Mouse (Mus musculus) embryonic facial prominence, embryonic 15.5 days (tissue): Measurements from ENCODE around the gene S100a2. TPM values are rescaled to one million over a fixed set of nuclear protein-coding genes. Genes with fewer than 3 reads are reported as not detected.

ENCODE experiments used
- ATAC-seq: fragments of 200-750 bp; cut with Nextera tagmentation; 2 replicates; pipeline ENCODE4 v1.8.0; 2017; ENCODE audit warnings: low read depth, moderate TSS enrichment; ENCODE audit not compliant: insufficient number of reproducible peaks, low FRiP score, low TSS enrichment
- H3K27ac ChIP-seq: fragments of 300-500 bp; sonication (generic); replicated peaks from 2 replicates; pipeline ENCODE4 v1.5.1; 2015; ENCODE audit warnings: mild to moderate bottlenecking, inconsistent platforms
- H3K27me3 ChIP-seq: fragments of 300-500 bp; sonication (generic); 2 replicates; pipeline ENCODE4 v1.6.1; 2015; ENCODE audit warnings: inconsistent platforms
- H3K36me3 ChIP-seq: fragments of 300-500 bp; sonication (generic); 2 replicates; pipeline ENCODE4 v1.6.1; 2015; ENCODE audit warnings: mild to moderate bottlenecking, inconsistent platforms
- H3K4me1 ChIP-seq: fragments of 300-500 bp; sonication (generic); 2 replicates; pipeline ENCODE4 v1.6.1; 2015; ENCODE audit warnings: inconsistent platforms
- H3K4me2 ChIP-seq: fragments of 300-500 bp; sonication (generic); replicated peaks from 2 replicates; pipeline ENCODE4 v1.6.1; 2015; ENCODE audit warnings: mild to moderate bottlenecking, inconsistent platforms
- H3K4me3 ChIP-seq: fragments of 300-500 bp; sonication (generic); replicated peaks from 2 replicates; pipeline ENCODE4 v1.5.1; 2015; ENCODE audit warnings: mild to moderate bottlenecking, inconsistent platforms
- H3K9ac ChIP-seq: fragments of 300-500 bp; sonication (generic); 2 replicates; pipeline ENCODE4 v1.6.1; 2015; ENCODE audit warnings: inconsistent platforms
- H3K9me3 ChIP-seq: fragments of 300-500 bp; sonication (generic); replicated peaks from 2 replicates; pipeline ENCODE4 v1.6.1; 2016; ENCODE audit warnings: inconsistent platforms
- WGBS: fragments of 180-500 bp; shearing (Covaris S2); methylation state at CpG from one replicate; pipeline ENCODE4 v1.1.7; 2015; 5-methylcytosine and 5-hydroxymethylcytosine counted together
- polyA plus RNA-seq: library from polyadenylated mRNA; unstranded; fragments of >200 nt; fragmentation: Nextera tagmentation; extraction: Ambion mirVana; gene quantifications from 2 replicates; pipeline ENCODE4 v1.2.1, GENCODE M21; 2015

The S100a2 gene
- polyA plus RNA-seq, 1 experiment from 2014 or later = not detected

DNA sequence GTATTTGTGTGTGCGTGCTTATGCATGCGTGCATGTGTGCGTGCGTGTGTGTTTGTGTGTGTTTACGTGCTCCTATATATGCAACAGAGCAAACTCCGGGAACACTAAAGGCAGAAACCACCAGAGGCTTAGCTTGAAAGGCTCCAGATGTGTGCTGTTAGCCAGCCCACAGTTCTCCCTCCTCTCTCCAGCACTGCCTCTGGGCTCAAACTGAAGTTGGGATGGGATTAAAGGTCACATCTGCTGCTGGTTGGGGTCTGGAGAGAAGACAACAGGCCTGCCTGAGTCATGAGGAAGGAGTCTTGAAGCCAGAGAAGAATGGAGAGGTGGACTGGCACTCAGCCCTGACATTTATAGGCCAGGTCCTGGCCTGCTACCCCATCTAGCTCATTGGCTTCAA is 16.1 kb downstream of the S100a2 start:
- H3K27me3 ChIP-seq = no peaks in the 10 kb centered on the region
- no peaks in the 10 kb centered on the region for H3K9me3 ChIP-seq
- no peak overlapping the region for H3K4me2 ChIP-seq
- H3K4me3 ChIP-seq = no peak overlapping the region
- ATAC-seq = peak; percentile 63
- no peak overlapping the region for H3K9ac ChIP-seq
- peaks cover 58% of the 10 kb centered on the region for H3K4me1 ChIP-seq
- no peaks in the 10 kb centered on the region for H3K36me3 ChIP-seq
- peak overlapping the region; percentile 92 for H3K27ac ChIP-seq
- 50% methylated on average over 6 of the region's 6 CpGs for WGBS

DNA sequence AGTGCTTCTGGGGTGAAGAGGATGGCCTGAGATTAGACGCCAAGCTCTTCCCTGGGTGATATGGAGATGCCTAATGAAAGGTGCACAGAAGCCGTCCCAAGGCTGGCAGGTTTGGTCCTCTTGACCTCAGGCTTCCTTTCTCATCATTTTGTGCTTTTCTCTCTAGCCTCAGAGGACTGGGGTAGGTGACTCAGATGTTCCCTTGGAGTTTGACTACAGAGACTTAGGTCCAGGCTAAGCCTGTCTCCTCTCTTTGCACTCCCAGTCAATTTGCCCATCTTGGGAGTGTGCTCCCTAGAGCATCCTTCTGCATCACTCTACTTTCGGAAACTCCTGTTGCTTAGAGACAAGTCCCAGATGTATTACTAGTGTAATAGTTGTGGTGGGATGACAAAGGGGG is 17.3 kb downstream of the S100a2 start:
- H3K4me2 ChIP-seq = no peak overlapping the region
- H3K27me3 ChIP-seq = no peaks in the 10 kb centered on the region
- peaks cover 51% of the 10 kb centered on the region for H3K4me1 ChIP-seq
- no peaks in the 10 kb centered on the region for H3K9me3 ChIP-seq
- H3K27ac ChIP-seq = peak overlapping the region; percentile 30; the same call in 1 of the 2 replicates
- no peak overlapping the region for H3K4me3 ChIP-seq
- no peaks in the 10 kb centered on the region for H3K36me3 ChIP-seq
- ATAC-seq = no peak
- 89% methylated on average over 3 of the region's 3 CpGs for WGBS
- no peak overlapping the region for H3K9ac ChIP-seq

GRCm38 (mm10) chr3:90608223-90608622 is 18.2 kb downstream of the S100a2 start, which contains the start of gene S100a5:
TSS of gene S100a5 (plus strand) at chr3:90608523.
- Histone ChIP-seq H3K4me1 (peaks cover 50% of the 10 kb centered on the region), H3K4me2 (no peak within 1 kb of the TSS), H3K4me3 (no peak within 1 kb of the TSS), H3K9me3 (no peaks in the 10 kb centered on the region), H3K9ac (no peak within 1 kb of the TSS), H3K27me3 (no peaks in the 10 kb centered on the region), H3K36me3 (no peaks in the 10 kb centered on the region), H3K27ac (peak within 1 kb of the TSS; percentile 30; the same call in 1 of the 2 replicates)
- WGBS = 62% methylated on average over 3 of the region's 3 CpGs
- ATAC-seq = no peak

GRCm38 (mm10) chr3:90609102-90609501 is 19.1 kb downstream of the S100a2 start:
- Histone ChIP-seq H3K9ac (no peak overlapping the region), H3K27me3 (no peaks in the 10 kb centered on the region)
- ATAC-seq = no peak

GRCm38 (mm10) chr3:90611494-90611893 is 21.4 kb downstream of the S100a2 start:
- 87% methylated on average over 3 of the region's 3 CpGs for WGBS
- Histone ChIP-seq H3K27ac (no peak overlapping the region), H3K9ac (no peak overlapping the region), H3K4me1 (peaks cover 40% of the 10 kb centered on the region), H3K27me3 (no peaks in the 10 kb centered on the region), H3K9me3 (no peaks in the 10 kb centered on the region), H3K36me3 (no peaks in the 10 kb centered on the region), H3K4me2 (no peak overlapping the region), H3K4me3 (no peak overlapping the region)
- no peak for ATAC-seq

More at GRCm38 (mm10) chr3:90609102-90609501, 19.1 kb downstream of the S100a2 start:
- H3K9me3 ChIP-seq = no peaks in the 10 kb centered on the region
- H3K4me3 ChIP-seq = no peak overlapping the region
- H3K27ac ChIP-seq = no peak overlapping the region
- H3K4me2 ChIP-seq = no peak overlapping the region
- peaks cover 49% of the 10 kb centered on the region for H3K4me1 ChIP-seq
- H3K36me3 ChIP-seq = no peaks in the 10 kb centered on the region

- no peak overlapping the region for H3K9ac ChIP-seq
- no peaks in the 10 kb centered on the region for H3K27me3 ChIP-seq
- H3K27ac ChIP-seq = 0 out of 2 replicates have a peak overlapping the region, but pooled peaks have one; percentile 44
- no peak overlapping the region for H3K4me2 ChIP-seq
- H3K4me3 ChIP-seq = no peak overlapping the region
- peaks cover 40% of the 10 kb centered on the region for H3K4me1 ChIP-seq
- ATAC-seq = no peak
- WGBS = 59% methylated on average over 4 of the region's 4 CpGs
- H3K36me3 ChIP-seq = no peaks in the 10 kb centered on the region
- no peaks in the 10 kb centered on the region for H3K9me3 ChIP-seq
Observed at GRCm38 (mm10) chr3:90612061-90612460, 22.0 kb downstream of the S100a2 start.

DNA sequence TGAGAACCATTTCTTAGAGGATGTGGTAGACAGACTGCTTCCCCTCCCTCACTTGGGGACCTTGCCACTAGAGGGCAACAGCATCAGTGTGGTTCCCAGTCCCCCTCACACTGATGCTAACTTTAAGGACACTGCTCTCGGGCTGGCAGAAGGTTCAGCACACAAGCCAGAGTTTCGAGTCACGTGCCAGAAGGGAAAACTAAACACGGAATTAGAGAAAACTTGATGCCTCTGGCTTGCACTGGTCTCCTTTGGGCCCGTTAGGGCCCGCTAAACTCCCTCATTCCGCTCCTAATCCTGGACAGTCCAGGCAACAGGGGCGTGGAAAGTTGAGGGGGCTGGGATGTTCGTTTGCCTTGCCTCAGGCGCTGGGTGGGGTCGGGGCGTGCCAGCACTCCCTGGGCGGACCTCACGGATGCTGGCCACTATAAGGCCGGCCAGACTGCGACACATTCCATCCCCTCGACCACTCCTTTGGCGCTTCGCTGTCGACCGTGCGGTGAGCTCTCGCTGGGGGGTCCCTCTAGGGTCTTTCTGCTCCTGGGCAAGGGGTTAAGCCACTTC is 22.8 kb downstream of the S100a2 start, which contains the start of gene S100a6:
TSS of gene S100a6 (plus strand) at position 155 of the 564 bp plus-strand sequence.
- Histone ChIP-seq H3K4me2 (peak within 1 kb of the TSS; percentile 74), H3K9me3 (no peaks in the 10 kb centered on the region), H3K27ac (peak within 1 kb of the TSS; percentile 44; the same call in 1 of the 2 replicates), H3K4me1 (peaks cover 35% of the 10 kb centered on the region), H3K4me3 (peak within 1 kb of the TSS; percentile 44), H3K27me3 (no peaks in the 10 kb centered on the region), H3K9ac (no peak within 1 kb of the TSS), H3K36me3 (no peaks in the 10 kb centered on the region)
- WGBS = 1% methylated on average over 23 of the region's 23 CpGs
- peak; percentile 76 for ATAC-seq

- peak overlapping the region; percentile 44 for H3K4me3 ChIP-seq
- no peak for ATAC-seq
- 47% methylated on average over 7 of the region's 7 CpGs for WGBS
- H3K27me3 ChIP-seq = no peaks in the 10 kb centered on the region
- peak overlapping the region; percentile 44; the same call in 1 of the 2 replicates for H3K27ac ChIP-seq
- H3K36me3 ChIP-seq = no peaks in the 10 kb centered on the region
- peaks cover 35% of the 10 kb centered on the region for H3K4me1 ChIP-seq
- H3K4me2 ChIP-seq = peak overlapping the region; percentile 74
- H3K9ac ChIP-seq = no peak overlapping the region
- no peaks in the 10 kb centered on the region for H3K9me3 ChIP-seq
Observed at GRCm38 (mm10) chr3:90613461-90614147, 23.6 kb downstream of the S100a2 start.

- no peak overlapping the region for H3K27ac ChIP-seq
- WGBS = 85% methylated on average over 6 of the region's 6 CpGs
- peak overlapping the region; percentile 74 for H3K4me2 ChIP-seq
- no peaks in the 10 kb centered on the region for H3K9me3 ChIP-seq
- no peak overlapping the region for H3K9ac ChIP-seq
- H3K27me3 ChIP-seq = no peaks in the 10 kb centered on the region
- H3K4me3 ChIP-seq = peak overlapping the region; percentile 44
- peaks cover 35% of the 10 kb centered on the region for H3K4me1 ChIP-seq
- no peaks in the 10 kb centered on the region for H3K36me3 ChIP-seq
- no peak for ATAC-seq
Observed at GRCm38 (mm10) chr3:90614148-90614530, 24.1 kb downstream of the S100a2 start.

- no peaks in the 10 kb centered on the region for H3K9me3 ChIP-seq
- 77% methylated on average over 11 of the region's 11 CpGs for WGBS
- H3K4me2 ChIP-seq = peak overlapping the region; percentile 74
- peaks cover 35% of the 10 kb centered on the region for H3K4me1 ChIP-seq
- peak overlapping the region; percentile 44; the same call in 1 of the 2 replicates for H3K4me3 ChIP-seq
- no peaks in the 10 kb centered on the region for H3K36me3 ChIP-seq
- H3K27ac ChIP-seq = no peak overlapping the region
- H3K27me3 ChIP-seq = no peaks in the 10 kb centered on the region
- no peak overlapping the region for H3K9ac ChIP-seq
- ATAC-seq = 0 out of 2 replicates have a peak, but pooled peaks have one; percentile 8
Observed at GRCm38 (mm10) chr3:90614611-90615251, 24.7 kb downstream of the S100a2 start.

- Histone ChIP-seq H3K9ac (no peak overlapping the region), H3K27ac (no peak overlapping the region), H3K36me3 (no peaks in the 10 kb centered on the region), H3K9me3 (no peaks in the 10 kb centered on the region), H3K4me3 (no peak overlapping the region), H3K4me1 (peaks cover 35% of the 10 kb centered on the region), H3K4me2 (peak overlapping the region; percentile 74), H3K27me3 (no peaks in the 10 kb centered on the region)
- ATAC-seq = peak; percentile 71
- WGBS = 5% methylated on average over 7 of the region's 7 CpGs
Observed at GRCm38 (mm10) chr3:90615415-90615814, 25.4 kb downstream of the S100a2 start.
